Mouse (Mus musculus) embryo, embryonic 10.5 days (tissue): ENCODE measurements around the gene Cops9.

Experiments used
- DNase-seq: peaks from one replicate; pipeline ENCODE4 v3.0.0-alpha.2; 2015; ENCODE audit warnings: low spot score

Gene Cops9

GRCm38 (mm10) chr1:92596019-92596418 lies 45.8 kb downstream of the Cops9 start:
- no peak for DNase-seq

- no peak for DNase-seq
These were observed 47.7 kb downstream of the Cops9 start, which contains the start of gene Olfr1411 for GRCm38 (mm10) chr1:92594111-92594510. Gene Olfr1411 (plus strand): TSS chr1:92594411.
